Mouse (Mus musculus): ENCODE results near the gene Wfdc21.

DNA sequence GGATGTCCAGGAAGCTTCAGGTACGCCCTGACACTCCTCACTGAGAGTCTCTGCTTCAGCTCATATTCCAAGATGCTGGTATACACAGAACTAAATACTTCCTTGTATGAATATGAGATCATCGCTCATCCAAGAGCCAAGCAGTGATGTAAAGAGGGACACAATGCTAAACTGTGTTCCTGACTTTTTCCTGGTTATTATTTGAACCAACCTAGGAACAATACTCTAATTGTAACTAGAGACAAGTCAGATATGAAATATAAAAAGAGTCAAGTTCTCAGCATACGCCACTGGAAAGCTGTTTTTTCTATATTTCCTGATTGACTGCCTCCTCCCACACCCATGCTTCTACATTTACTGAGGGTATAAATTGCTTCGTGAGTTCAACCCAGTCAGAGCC lies 38.0 kb upstream of the Wfdc21 start, which contains the start of gene Wfdc18:
- TF ChIP-seq CHD2 (IDR thresholded peaks at IDR 0.05; ENCODE audit: low read length) = no peak
- TF ChIP-seq NRF1 (IDR thresholded peaks at IDR 0.05; ENCODE audit: insufficient read depth, low read depth, low read length, poor library complexity, severe bottlenecking) = no peak
- no peak for TF ChIP-seq GATA1 (IDR thresholded peaks at IDR 0.05; ENCODE audit: low read depth, low read length)
- TF ChIP-seq HCFC1 (IDR thresholded peaks at IDR 0.05; ENCODE audit: low read depth, low read length) = no peak
- no peak for TF ChIP-seq E2F4 (IDR thresholded peaks at IDR 0.05; ENCODE audit: borderline replicate concordance, low read depth, low read length)
- no peak for TF ChIP-seq NELFE (IDR thresholded peaks at IDR 0.05; ENCODE audit: low read depth, low read length)
- no peak for TF ChIP-seq EP300 (IDR thresholded peaks at IDR 0.05; ENCODE audit: low read depth in 1 of 2, low read length in 2 of 2)
- TF ChIP-seq UBTF (IDR thresholded peaks at IDR 0.05; ENCODE audit: borderline replicate concordance, insufficient read depth, low read depth, low read length) = no peak
- TF ChIP-seq MXI1 (IDR thresholded peaks at IDR 0.05; ENCODE audit: low read depth, low read length) = no peak
- TF ChIP-seq CTCF (IDR thresholded peaks at IDR 0.05 in 2 of 3, conservative IDR thresholded peaks at IDR 0.05 in 1 of 3; ENCODE audit: control insufficient read depth in 1 of 3, insufficient read depth in 1 of 3, low read depth in 2 of 3, low read length in 3 of 3, poor library complexity in 1 of 3, severe bottlenecking in 1 of 3) = no peak
- TF ChIP-seq JUND (IDR thresholded peaks at IDR 0.05; ENCODE audit: low read depth, low read length) = no peak
- no peak for TF ChIP-seq ZC3H11A (IDR thresholded peaks at IDR 0.05; ENCODE audit: low read depth, low read length)
- no peak for TF ChIP-seq POLR2A (IDR thresholded peaks at IDR 0.05; ENCODE audit: control insufficient read depth in 1 of 2, insufficient read depth in 1 of 2, low read depth in 1 of 2, low read length in 2 of 2, poor library complexity in 1 of 2)
- TF ChIP-seq ETS1 (IDR thresholded peaks at IDR 0.05; ENCODE audit: low read depth, low read length) = no peak

Data from MEL (cell line).